12 mouse cellular contexts compared by ENCODE assay signal in genomic region chr10:88796939-88797338, GRCm38 (mm10).
"Had no signal": no experiment of that assay in that cellular context is flagged by ENCODE, and none has a peak within 500 bp of the region (broad histone marks: within the 10 kb centered on the region; RNA-seq: fewer than 3 reads in every experiment).

No protein-coding gene starts in this region.

- H3K27ac ChIP-seq: layer of hippocampus, adult 2 months; limb, embryonic 13.5 days; liver, embryonic 14.5 days; midbrain, embryonic 13.5 days; neural tube, embryonic 15.5 days had no signal

- H3K9ac ChIP-seq: limb, embryonic 13.5 days; liver, embryonic 14.5 days; midbrain, embryonic 13.5 days; neural tube, embryonic 15.5 days had no signal

- H3K4me3 ChIP-seq: layer of hippocampus, adult 2 months; limb, embryonic 13.5 days; midbrain, embryonic 13.5 days; myocyte; neural tube, embryonic 15.5 days had no signal

- H3K9me3 ChIP-seq: limb, embryonic 13.5 days; midbrain, embryonic 13.5 days; neural tube, embryonic 15.5 days had no signal

- H3K4me1 ChIP-seq: limb, embryonic 13.5 days; midbrain, embryonic 13.5 days; neural tube, embryonic 15.5 days had no signal

- ATAC-seq: midbrain, embryonic 13.5 days had no signal

- H3K4me2 ChIP-seq: limb, embryonic 13.5 days; midbrain, embryonic 13.5 days; neural tube, embryonic 15.5 days had no signal

- DNase-seq: kidney, adult 8-10 months; kidney, postnatal 10 days; left cerebral cortex, postnatal 4 days; right cerebral cortex, adult 18-20 months; right cerebral cortex, postnatal 25 days; thymus, postnatal 4 days had no signal

- H3K27me3 ChIP-seq: limb, embryonic 13.5 days; midbrain, embryonic 13.5 days; neural tube, embryonic 15.5 days had no signal
